Mouse (Mus musculus) layer of hippocampus, postnatal 25 days (tissue): ENCODE results near the gene 1700011L22Rik. TPM values are rescaled to one million over a fixed set of nuclear protein-coding genes. Genes with fewer than 3 reads are reported as not detected.

Source experiments
- DNase-seq, 2 experiments: peaks; one replicate each; pipeline ENCODE4 v3.0.0; 2022; ENCODE audit warnings: mixed read lengths in 2 of 2, low spot score in 1 of 2; ENCODE audit errors: extremely low spot score in 1 of 2
- total RNA-seq, 2 experiments: library from RNA; stranded (reverse); gene quantifications; 2 replicates each; pipeline ENCODE4 v1.2.3; 2021

1700011L22Rik gene
- total RNA-seq: not detected

- DNase-seq: no peak
Observed at GRCm38 (mm10) chr8:79248470-79248869, at the start of gene 1700011L22Rik. Gene 1700011L22Rik, minus strand, starts transcription at chr8:79248570.

DNA sequence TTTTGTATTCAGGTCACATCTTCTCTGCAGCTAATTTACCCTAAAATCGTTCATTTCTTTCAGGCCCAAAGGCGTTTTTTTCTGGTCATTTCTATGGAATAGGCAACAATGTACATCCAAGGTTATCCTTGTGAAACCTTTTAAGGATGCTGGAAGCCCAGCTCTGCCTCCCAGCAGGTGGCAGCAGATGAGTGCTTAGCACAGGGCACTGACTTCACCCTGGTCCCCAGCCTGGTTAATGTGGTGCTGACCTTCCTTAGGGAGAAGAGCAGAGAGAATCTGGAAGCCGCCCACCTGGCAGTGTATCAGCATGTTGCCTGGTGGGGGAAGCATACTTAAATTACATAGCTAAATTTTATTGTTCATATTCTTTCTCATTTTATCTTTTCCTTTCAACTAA is 49.4 kb upstream of the 1700011L22Rik start:
- peak; percentile 46 to 73 for DNase-seq

- no peak for DNase-seq
Observed at GRCm38 (mm10) chr8:79295276-79296105, 47.1 kb upstream of the 1700011L22Rik start.

- DNase-seq: peak; percentile 85 to 93
Observed at GRCm38 (mm10) chr8:79294610-79295275, 46.4 kb upstream of the 1700011L22Rik start, which contains the start of gene Mmaa. Gene Mmaa, minus strand, starts transcription at chr8:79294937.

DNA sequence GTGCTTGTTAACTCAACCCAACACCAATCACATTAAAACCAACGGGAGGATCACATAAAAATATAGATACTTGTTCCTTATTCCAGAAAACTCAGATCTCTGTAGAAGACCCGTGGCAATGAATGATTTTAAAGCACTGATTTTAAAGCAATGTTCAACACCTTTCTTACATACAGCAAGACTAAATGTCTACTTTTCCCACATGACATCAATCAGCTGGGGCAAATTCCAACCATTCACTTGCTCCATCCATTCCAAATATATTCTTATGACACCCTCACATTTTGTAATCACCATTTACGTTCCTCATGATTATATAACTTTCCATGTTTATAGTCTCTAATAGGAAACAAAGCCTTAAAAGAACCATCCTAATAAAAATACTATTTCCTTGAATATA is 45.5 kb upstream of the 1700011L22Rik start:
- no peak for DNase-seq

- no peak for DNase-seq
Observed at GRCm38 (mm10) chr8:79292712-79293264, 44.4 kb upstream of the 1700011L22Rik start.

DNA sequence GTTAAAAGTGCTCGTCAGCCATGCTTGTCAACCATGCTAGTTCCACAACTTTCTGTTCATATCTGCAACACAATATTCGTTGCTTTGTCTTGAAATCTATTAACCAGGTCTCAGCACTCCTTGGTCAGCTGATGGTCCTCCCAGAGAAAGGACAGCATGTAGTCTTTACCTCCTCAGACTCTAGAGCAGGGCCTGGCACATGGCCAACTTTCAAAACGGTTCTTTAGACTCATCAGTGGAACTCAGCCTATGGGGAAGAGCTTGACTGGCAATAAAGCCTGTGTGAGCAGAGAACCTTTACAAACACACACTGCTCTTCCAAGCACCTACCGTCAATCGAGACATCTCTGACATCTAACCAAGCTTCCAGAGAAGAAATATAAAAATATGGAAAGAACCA is 41.2 kb upstream of the 1700011L22Rik start:
- DNase-seq: no peak

DNA sequence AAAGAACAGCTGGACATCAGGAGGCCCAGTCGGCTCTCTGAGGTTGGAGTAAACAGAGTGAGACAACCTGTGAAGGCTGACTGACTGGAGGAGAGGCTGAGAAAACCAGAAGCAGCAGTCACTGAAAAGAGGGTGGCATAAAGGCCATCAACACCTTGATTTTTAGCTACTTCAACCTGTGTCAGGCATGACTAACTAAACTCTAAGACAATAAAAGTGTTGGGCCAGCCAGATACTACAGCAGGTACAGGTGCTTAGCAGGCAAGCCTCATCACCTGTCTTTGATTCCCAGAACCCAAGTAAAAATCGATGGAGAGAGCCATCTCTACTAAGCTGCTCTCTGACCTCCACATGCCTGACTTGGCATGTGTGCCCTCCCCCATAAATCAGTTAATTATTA is 40.3 kb upstream of the 1700011L22Rik start:
- DNase-seq: no peak

- DNase-seq: no peak
Observed at GRCm38 (mm10) chr8:79288250-79288649, 39.9 kb upstream of the 1700011L22Rik start.

- DNase-seq: no peak
Observed at GRCm38 (mm10) chr8:79286424-79286823, 38.1 kb upstream of the 1700011L22Rik start.

DNA sequence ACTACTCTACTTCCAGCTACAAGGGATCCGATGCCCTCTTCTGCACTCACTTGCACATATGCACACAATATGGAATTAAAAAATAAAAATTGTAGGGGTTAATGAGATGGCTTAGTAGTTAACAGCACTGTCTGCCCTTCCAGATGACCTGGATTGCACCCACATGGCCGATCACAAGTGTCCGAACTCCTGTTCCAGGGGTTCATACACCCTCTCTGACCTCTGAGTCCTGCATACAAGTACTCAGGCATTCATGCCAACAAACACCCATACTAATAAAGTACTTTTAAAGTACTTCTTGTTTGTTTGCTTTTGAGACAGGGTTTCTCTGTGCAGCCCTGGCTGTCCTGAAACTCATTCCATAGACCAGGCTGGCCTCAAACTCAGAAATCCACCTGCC is 36.3 kb upstream of the 1700011L22Rik start:
- no peak for DNase-seq

- DNase-seq: no peak
Observed at GRCm38 (mm10) chr8:79281376-79281890, 33.1 kb upstream of the 1700011L22Rik start.

DNA sequence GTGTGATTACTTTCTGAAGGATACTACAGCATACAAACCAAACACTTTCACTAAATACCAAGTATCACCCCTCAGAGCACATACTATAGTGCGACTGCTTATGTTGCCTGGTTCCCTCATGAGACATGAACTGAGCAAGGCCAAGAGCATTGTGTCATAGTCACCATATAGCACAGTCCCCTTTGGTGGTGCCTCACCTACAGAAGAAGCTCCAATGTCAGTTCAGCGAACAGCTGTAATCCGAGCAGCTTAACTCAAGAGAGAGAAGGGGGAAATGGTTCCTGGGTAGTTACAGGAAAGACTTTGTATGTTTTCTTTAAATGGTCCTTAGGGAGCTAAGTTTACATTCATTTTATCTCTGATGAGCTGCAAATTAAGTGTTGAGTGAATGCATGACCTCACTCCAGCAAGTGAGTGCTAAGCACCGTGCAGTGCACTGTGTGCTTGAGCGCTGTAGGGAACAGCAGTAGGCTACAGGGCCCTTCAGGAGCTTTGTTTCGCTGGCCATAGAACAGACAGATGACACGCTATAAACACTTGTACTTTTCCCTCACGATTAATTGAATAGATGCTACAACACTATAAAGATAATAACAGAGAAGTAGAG is 29.0 kb upstream of the 1700011L22Rik start:
- no peak for DNase-seq

DNA sequence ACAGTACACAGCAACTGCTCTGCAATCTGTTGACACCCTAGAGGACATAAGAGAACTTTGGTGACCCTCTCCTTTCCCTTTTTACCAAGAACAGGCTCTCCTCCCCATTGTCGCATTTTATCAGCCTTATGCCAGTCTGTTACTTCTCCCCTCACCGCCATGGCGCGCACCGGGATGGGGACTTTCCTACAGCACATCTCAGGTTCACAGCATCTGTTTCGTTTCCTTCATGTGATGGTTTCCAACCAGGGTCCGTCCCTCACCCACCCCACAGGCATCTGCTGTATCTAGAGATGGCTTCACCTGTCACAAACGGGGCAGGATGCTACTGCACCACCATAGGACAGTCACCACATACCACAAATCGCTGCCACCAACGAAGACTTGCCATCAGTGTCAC is 26.6 kb upstream of the 1700011L22Rik start:
- no peak for DNase-seq

DNA sequence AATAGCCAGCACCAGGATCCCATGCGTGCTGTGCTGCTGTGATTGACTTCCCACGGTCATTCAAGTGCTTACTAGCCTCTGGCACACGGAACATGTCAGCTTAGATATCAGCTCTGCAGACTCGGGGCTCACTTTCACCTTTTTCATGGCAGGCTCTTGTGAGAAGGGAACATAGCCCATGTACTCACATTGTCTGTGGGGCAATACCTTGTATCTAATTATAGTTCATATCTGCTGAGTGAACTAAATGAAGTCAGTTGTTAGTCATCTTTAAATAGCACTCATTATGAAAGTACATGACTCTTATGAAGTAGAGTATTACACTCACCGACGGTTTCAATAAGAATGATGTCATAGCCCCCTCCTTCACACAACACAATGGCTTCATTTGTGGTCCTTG is 25.4 kb upstream of the 1700011L22Rik start:
- DNase-seq: no peak

DNA sequence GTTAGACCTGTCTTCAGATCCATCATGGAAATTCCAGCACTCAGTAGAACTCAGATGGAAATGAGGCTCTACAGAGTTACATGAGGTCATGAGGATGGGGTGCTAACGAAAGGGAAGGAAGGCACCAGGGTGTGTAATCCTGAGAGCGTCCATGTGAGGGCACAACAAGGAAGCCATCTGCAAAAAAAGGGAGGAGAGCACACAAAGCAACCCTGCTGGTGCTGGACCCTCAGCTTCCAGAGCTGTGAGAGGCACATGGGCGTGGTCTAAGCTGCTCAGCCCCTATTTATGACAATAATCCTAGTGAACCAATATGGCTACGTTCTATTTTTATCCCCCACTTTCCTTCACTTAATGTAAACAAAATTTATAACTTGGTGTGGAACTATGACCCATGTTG is 24.3 kb upstream of the 1700011L22Rik start:
- DNase-seq: no peak

DNA sequence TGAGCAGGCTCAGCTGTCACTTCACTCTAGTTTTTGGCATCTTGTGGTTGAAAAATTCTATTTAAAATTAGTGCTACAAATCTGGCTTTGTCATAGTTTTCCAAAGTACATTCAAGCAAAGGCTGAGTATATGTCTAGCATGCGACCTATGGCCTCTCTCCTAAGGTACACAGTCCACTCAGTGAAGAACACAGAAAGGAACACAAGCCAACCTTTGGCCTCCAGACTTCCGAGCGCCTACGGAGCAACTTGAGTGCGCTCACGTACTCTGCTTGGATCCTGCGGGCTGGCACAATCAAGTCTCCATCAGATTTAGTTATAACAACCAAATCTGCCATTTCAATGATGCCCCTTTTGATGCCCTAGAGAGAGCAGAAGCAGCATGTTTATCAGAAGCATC is 20.6 kb upstream of the 1700011L22Rik start:
- no peak for DNase-seq

DNA sequence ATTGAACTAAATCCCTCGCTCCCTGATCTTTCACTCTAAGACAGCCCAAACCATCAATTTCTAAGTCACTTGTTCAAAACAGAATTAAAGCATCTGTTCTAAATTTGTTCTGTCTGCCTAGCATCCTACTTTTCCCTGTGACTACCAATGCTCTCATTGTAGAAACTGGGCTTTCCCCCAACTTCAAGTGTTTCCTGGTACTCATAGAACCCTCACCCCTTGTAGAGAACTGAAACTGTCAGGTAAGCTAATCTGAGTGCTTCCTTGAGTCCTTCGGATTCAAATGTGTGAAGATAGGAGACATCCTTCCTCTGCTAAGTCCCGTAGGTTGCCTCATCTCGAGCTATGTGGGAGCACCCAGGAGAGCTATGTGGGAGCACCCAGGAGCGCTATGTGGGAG is 13.6 kb upstream of the 1700011L22Rik start:
- no peak for DNase-seq

DNA sequence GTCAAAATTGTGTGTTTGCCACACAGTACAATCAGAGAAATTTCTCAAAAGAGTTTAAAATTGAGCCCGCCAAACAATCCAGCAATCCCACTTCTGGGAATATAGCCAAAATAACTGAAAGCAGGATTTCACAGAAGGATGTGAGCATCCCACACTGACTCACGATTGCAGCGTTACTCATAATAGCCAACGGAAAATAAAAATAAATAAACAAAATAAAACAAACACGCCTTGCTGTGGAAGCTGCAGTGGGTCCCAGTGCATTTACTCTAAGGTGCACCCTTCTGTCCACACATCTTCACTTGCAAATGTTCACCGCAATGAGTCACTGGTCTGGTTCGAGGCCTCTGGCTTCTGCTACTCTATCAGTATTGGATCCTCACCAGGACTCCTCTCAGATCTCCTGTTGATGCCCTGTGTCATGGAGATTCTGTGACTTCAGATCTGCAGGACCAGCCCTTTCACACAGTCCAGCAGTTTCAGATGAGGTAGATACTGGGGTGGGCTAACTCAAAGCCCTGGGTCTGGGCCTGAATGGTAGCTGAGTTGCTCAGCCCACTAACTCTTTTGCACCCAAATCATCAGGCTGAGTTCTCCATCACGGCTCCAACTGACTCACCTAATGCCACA is 7.8 kb upstream of the 1700011L22Rik start:
- no peak for DNase-seq

DNA sequence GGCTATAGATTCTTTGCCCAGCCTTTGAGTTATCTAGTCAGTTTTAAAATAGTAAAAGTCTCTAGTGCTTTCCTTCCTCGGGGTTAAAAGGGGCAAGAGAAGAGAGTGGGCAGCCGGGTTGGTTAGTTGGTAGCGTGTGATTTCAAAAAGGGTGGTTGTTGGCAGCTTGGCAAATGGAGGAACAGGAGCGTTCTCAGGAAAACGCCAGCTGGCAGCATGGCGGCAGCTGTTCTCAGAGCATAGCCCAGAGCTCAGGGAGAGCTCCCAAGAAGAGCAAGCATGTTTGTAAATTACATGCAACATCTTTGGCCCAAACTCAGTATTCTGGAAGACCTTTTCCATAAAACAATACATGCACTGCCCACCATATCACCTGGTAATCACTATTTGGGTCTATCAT is 5.4 kb upstream of the 1700011L22Rik start:
- DNase-seq: peak; percentile 17 to 27
